Mouse (Mus musculus): Measurements from ENCODE around the gene Mgat4a.

Gene Mgat4a

GRCm38 (mm10) chr1:37466322-37466995 lies 74.4 kb downstream of the Mgat4a start:
- DNase-seq (ENCODE audit: low spot score): no peak

GRCm38 (mm10) chr1:37464878-37465452 lies 75.9 kb downstream of the Mgat4a start:
- DNase-seq (ENCODE audit: low spot score): no peak

DNA sequence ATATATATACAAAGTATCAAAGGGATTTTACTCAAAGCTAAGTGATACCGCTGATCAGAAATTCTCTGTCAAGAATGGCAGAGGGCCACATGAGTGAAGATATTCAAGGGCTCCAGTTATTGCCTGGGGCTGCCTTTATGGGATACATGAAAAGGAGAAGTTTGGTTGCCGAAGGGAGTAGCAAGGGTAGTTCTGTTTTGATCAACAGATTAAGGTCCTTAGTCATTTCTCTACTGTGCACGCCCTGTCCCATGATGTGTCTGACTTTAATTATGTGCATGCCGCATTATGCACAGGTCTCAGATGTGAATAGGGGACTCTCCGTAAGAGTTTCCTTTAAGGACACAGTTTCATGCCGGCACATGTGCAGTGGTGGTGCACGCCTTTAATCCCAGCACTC lies 83.3 kb downstream of the Mgat4a start:
- no peak for DNase-seq (ENCODE audit: low spot score)

- no peak for DNase-seq (ENCODE audit: low spot score)
Measured at GRCm38 (mm10) chr1:37451270-37451669, 89.5 kb downstream of the Mgat4a start.

- peak; percentile 43 for DNase-seq (ENCODE audit: low spot score)
Measured at GRCm38 (mm10) chr1:37448361-37449095, 92.3 kb downstream of the Mgat4a start.

- no peak for DNase-seq (ENCODE audit: low spot score)
Measured at GRCm38 (mm10) chr1:37442848-37443835, 97.7 kb downstream of the Mgat4a start.

DNA sequence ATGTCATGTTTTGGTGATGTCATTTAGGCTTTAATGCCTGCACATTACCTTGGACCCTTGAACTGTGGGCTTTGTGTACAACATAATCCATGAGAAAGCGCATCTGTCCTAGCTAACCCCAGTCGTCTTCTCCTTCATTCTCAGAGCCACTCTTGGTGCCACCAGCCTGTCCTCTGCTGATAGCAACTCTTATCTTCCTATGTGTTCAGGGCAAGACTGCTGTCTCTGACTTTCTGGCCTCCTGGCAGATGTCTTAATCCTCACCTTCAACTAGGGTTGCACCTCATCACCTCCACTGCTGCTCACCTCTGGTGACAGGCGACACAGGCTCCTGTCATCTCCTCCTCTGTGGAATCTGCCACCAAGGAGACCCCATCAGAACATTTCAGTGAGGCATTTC lies 104.4 kb downstream of the Mgat4a start:
- DNase-seq (ENCODE audit: low spot score): no peak

DNA sequence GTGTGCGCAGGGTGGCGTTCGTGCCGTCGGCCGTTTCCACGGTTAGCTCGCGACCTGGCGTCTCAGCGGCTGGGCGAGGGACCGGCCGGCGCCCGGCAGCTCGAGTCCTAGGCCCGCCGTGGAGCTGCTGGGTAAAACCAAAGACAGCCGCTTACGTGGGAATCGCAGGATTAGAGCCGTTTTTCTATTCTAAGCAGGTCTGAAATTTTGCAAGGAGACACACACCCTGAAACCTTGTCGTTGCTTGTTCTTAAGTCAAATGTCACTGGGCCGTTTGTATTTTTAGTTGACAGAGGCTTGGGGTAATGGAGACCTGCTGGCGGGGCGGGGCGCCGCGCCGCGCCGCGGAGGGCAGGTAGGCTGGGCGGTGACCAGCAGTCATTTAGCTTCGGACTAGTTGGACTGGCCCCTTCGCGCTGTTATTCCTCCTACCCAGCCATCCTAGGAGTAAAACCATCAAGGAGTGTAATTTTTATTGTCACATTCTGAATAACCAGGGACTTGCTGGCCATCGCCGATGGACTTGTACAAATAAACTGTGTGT lies 110.4 kb downstream of the Mgat4a start:
- DNase-seq (ENCODE audit: low spot score): peak; percentile 62

DNA sequence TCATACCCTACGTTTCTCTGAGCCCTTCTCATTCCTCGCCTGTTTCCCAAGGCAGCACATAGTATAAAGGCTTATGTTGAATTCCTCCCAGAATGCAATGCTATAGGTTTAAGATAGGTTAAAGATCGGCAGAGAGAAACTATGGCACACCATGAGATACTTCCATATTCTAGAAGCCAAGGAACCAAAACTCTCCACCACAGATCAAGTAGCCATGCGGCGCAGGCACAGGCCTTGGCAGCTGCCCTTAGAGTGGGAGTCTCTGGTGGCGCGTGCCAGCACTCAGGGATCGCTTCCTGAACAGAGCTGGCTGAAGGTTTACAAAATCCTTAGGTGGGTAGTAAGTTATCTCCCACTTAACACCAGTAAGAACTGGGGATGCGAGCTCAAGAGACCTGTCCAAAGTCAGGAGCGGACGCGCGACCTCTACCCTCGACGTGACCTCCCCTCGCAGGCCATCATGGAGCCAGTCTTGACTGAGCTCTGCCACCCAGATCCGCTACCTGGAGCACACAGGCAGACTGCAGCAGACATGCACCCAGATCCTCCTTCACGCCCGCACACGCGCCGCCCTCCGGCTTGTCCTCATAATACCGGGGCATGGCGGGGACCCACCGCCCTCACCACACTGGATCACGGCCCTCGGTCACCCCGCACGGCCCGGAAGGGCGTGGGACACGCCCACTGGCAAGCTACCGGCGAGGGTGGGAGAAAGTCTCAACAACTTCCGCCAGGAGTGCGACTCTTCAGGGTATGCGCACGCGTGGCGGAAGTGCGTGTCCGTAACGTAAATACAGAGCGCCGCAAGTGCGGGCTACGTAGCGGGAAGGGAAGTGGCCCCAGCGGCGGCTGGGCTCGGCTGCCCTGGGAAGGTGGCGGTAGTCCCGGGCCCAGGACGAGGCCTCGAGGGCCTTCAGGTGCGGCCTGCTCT lies 111.2 kb downstream of the Mgat4a start, which contains the start of the genes Coa5 and Unc50:
Gene Coa5, minus strand, starts transcription at position 738 of the 931 bp plus-strand sequence.
Gene Unc50, plus strand, starts transcription at position 774 of the 931 bp plus-strand sequence.
- peak; percentile 99 for DNase-seq (ENCODE audit: low spot score)

- DNase-seq (ENCODE audit: low spot score): peak; percentile 25
Measured at GRCm38 (mm10) chr1:37428911-37429310, 111.9 kb downstream of the Mgat4a start.

DNA sequence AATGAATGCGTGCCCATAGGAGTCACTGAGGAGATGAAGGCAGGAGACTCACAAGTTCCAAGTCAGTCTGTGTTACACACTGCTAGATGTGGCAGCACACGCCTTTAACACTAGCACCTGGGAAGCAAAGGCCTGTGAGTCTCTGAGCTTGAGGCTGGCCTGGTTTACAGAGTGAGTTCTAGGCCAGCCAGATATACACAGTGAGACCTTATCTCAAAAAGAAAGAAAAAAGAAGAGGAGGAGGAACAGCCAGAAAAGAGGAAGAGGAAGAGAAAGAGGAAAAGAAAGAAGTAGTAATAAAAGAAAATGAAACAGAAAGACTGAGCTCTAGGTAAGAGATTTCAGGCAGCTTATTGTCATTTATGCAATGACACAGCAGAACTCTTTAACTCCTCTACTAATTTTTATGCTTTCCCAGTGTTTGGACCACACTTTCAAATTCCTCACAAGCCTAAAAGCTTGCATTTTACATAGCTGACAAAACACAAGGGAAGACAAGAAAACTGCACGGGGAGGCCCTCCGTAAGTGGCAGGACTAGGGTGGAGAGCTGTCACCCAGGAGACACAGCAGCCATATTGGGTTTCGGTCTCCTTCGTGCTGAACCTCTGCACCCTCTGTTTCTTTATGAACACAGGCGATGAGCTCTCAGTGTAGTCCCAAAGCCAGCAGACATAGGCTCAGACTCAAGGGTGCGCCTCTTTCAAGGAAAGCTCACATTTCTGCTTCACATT lies 113.5 kb downstream of the Mgat4a start:
- no peak for DNase-seq (ENCODE audit: low spot score)

- peak; percentile 33 for DNase-seq (ENCODE audit: low spot score)
Measured at GRCm38 (mm10) chr1:37419420-37419819, 121.4 kb downstream of the Mgat4a start.

- no peak for DNase-seq (ENCODE audit: low spot score)
Measured at GRCm38 (mm10) chr1:37415394-37415793, 125.4 kb downstream of the Mgat4a start.

- DNase-seq (ENCODE audit: low spot score): peak; percentile 77
Measured at GRCm38 (mm10) chr1:37409647-37410046, 131.2 kb downstream of the Mgat4a start.

DNA sequence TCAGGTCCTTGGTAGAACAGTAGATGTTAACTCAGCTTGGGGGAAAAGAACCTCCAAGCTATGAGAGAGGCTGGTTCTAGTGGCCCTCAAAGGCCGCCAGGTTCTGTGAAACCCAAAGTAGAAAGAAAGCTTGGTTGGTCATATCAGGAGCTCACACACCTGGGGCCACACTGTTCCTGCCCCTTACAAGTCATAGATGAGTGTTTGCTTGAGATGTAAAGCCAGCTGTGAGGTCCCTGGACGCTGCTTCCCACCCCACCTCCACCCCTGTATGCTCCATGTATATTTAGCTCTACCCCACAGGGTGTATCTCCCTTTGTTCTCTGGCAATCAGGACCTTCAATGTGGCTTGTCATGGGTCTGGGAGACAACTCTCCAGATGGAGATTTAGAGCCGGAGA lies 132.1 kb downstream of the Mgat4a start:
- DNase-seq (ENCODE audit: low spot score): no peak

DNA sequence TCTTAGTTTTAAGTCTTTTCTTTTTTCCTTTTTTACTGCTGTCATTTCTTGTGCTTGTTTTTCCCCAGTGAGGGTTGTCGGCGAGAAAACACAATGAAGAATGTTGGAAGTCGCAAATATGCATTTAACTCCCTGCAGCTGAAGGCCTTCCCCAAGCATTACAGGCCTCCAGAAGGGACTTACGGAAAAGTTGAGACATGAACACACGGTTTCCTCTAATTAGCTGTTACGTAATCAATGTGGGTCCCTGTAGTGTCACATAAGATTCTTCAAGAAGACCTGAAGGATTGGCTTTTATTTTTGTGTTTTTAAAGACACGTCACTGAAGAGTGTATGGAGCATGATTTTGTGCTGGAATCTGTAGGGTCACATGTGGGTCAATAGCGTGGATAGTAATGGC lies 132.8 kb downstream of the Mgat4a start:
- DNase-seq (ENCODE audit: low spot score): no peak

GRCm38 (mm10) chr1:37407228-37407627 lies 133.6 kb downstream of the Mgat4a start:
- no peak for DNase-seq (ENCODE audit: low spot score)

DNA sequence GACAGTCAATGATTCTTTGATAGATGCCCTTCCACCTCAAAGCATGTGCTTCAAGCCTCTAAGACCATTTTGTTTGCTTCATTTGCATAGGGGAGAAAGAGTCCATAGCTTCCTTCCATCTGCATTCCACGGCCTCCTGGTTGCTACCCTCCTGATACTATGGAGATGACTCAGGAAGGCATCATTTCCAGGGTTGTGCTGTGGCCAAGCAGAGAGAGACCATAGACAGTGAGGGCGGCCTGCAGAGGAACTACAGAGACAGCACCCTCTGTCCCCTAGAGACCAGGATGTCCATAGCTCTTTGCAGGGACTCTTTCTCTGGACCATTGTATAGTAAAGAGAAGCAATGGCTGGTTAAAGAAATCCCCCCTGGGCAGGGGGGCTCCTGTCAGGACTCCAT lies 135.7 kb downstream of the Mgat4a start:
- DNase-seq (ENCODE audit: low spot score): no peak

GRCm38 (mm10) chr1:37401687-37402086 lies 139.1 kb downstream of the Mgat4a start:
- peak; percentile 72 for DNase-seq (ENCODE audit: low spot score)

DNA sequence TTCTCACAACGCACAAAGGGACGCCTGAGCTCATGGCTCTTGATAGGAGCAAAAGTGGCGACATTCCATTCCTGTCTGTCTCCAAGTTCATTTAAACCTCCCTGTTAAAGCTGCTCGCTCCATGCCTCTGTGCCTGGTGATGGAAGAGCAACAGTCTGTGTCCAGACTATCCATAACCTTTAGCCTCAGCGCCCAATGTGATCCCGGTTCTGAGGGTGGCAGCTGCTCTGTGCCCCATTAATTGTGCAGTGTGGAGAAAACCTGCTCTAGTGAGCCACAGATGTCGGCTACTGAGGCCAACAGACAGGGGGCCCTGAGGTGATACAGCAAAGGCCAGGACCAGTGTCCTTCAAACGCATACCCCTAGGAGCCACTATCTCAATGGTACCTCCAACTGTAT lies 141.1 kb downstream of the Mgat4a start:
- DNase-seq (ENCODE audit: low spot score): no peak

Data from MN1 (cell line).